Mouse (Mus musculus) left cerebral cortex, postnatal 10 days (tissue): ENCODE data around the gene Tfcp2. TPM values are rescaled to one million over a fixed set of nuclear protein-coding genes. Genes with fewer than 3 reads are reported as not detected.
"Not testable (repeated sequence)": the region's sequence is repeated elsewhere in the genome, so short reads cannot be mapped to it uniquely, and the experiment has no call there.

Source experiments
- DNase-seq, 2 experiments: peaks; one replicate each; pipeline ENCODE4 v3.0.0; 2021 to 2022; ENCODE audit warnings: low spot score in 2 of 2, mixed read lengths in 1 of 2; ENCODE audit errors: extremely low spot score in 1 of 2
- intact Hi-C: fragments of 180-260 bp; cut with DNase I; formaldehyde crosslinking; loops from one replicate; pipeline ENCODE4 v1.15.1; 2025
- total RNA-seq, 2 experiments: library from RNA; stranded (reverse); gene quantifications; 2 replicates each; pipeline ENCODE4 v1.2.3; 2021

The Tfcp2 gene
- total RNA-seq, 2 experiments from 2014 or later: 31.0 to 31.5 TPM

DNA sequence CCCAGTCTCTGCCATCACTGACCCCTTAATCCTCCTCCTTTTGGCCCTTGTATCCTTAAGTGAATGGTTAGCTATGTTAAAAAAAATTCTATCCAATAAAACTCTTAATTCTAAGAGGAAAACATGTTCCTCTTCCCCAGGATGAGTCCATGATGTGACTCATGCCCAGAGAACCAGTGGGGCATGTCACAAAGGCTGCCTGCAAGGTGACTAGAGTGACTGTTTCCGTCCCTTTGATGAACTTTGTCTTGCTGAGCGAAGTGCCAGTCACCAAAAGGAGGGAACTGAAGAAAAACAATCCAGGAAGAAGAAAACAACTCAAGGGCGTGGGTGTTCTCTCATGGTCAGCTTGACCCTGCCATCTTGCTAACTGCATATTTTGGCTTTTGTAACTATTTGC is 17.4 kb upstream of the Tfcp2 start:
- intact Hi-C loops: no loop called here
- DNase-seq: no peak

DNA sequence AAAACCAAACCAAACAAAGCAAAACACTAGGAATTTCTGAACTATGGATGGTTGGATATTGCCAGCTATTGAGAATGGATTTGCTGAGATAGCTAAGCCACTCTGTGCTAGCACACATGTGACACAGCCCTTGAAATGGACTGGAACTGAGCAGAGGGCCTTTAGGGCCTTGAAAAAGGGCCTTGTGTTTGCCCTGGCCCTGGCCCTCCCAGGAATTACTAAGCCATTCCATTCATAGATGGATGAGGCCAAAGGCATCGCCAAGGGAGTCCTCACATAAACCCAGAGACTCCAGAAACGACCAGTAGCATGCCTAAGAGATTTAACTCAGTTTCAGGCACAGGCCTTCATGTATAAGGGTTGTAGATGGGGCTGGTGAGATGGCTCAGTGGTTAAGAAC is 14.7 kb upstream of the Tfcp2 start:
- intact Hi-C loops: no loop called here
- DNase-seq: no peak

DNA sequence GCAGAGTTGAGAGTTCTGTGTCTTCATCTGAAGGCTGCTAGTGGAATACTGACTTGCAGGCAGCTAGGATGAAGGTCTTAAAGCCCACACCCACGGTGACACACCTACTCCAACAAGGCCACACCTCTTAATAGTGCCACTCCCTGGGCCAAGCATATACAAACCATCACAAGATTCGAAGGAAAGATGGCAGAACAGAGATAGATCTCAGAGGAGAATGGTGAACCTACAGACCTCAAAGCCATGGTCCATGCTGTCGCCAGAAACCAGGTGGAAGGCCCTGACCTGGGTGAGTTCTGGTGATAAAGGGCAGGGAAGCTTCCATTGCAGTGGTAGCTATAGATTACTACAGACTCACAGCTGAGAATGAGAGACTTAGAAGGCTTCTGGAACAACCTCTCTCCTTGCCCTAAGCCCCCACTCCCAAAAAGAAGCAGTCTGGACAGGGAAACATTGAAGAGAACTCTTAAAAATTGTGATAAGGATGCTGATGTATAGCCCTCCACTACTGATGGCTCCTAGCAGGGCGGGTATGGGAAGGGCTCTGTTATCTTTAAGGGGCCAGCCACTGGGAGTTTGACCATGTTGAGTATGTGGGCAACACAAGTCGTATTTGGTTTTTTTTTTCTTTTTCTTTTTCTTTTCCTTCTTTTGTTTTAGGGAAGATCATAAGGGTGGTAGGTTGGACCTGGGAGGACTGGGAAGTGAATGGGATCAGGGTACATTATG is 6.1 kb upstream of the Tfcp2 start:
- intact Hi-C loops: no loop called here
- no peak for DNase-seq

DNA sequence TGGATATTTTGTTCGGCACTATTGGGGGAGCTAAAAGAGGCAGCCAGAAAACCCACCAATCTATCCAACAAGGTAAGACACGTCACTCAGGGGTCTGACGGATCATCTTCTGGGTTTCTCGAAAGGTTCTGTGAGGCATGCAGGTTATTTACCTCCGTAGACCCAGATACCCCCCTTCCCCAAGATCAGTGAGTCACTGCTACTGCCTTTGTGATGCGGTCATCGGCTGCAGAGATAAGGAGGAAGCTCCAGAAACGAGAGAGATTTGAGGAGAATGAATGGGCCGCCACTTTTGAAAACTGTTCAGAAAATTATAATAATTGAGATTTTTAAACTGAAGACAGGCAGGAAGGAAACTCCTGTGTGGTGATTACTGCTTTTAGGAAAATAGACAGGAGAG is 4.6 kb upstream of the Tfcp2 start:
- intact Hi-C loops: no loop called here
- no peak for DNase-seq

DNA sequence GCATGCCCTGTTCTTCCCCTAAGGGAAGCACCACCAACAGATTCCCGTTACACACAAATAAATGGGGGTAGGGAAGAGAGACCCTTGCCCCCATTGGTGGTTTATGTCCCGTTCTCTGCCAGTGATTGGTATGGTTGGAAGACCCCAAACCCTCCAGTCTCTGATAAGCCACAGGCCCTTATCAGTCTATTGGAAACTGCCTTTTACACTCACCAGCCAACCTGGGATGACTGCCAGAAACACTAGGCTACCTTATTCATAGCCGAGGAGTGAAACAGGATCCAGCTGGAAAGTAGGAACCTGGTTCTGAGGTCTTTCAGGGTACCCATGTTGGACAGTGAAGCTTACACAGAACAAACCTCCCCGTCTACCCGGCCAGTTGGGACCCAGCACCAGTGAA is 4.2 kb upstream of the Tfcp2 start:
- no peak for DNase-seq
- intact Hi-C loops: no loop called here

DNA sequence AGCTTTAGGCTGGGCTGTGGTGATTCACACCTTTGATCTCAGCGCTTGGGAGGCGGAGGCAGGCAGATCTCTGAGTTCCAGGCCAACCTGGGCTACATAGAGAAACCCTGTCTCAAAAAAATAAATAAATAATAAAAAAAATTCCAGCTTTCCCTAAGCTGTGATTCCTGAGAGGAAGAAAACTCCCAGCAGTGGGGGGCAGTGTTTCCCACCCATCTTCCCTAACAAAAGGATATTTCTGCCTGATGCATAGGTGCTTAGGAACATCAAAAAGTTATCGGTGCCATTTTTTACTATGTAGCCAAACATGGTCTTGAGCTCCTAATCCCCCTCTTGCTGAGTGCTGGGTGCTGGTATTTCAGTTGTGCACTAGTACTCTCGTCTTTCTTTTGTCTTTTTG is 1.5 kb downstream of the Tfcp2 start:
- no peak for DNase-seq
- intact Hi-C loops: loop anchor here (5.0 kb wide), 2 partner anchors 47 to 62 kb away; partner anchors contain the start of gene Pou6f1

DNA sequence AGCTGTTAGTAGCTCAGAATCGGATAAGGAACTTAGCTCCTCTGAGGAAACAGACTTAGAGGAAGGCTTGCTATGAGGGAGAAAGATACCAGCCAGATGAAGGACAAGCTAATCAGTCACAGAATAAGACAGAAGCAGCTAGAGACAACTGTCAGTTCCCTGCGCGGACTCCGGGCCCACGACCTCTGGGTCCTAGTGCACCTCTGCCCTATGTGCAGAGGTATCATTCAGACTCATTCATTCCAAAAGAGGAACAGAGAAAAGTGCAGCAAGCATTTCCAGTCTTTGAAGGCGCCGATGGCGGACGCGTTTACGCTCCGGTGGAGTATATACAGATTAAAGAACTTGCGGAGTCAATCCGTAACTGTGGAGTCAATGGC is 8.2 kb downstream of the Tfcp2 start:
- DNase-seq, intact Hi-C loops: not testable (repeated sequence)

DNA sequence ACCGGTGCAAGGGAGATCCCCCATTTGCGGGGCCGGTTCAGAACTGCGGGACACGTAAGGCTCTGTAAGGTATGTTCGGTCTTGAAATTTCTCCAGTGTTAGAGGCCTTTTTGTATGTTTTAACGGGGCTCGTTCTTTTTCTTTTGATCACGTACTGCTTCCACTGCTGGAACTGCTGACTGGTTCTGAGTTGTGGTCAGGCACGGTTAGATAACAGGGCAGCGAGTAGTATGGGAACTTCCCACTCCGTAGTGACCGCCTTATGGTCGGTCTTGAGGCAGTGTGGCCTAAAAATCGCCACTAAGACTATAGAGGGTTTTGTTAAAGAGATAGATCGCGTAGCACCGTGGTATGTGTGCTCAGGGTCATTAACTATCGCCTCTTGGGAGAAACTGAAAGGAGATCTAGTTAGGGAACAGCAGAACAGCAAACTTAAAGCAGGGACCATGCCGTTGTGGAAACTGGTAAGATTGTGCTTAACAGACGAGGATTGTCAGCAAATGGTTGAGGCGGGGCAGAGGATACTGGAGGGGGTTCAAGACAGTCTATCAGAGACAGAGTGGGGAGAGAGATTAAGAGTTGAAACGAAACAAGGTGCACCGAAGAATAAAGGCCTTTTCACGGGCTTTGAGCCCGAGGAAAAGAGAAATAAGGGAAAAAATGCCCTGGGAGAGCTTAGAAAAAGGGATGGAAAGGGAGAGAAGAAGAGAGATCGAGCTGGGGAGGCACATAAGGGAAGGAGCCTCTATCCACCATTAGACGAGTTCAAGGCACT is 8.7 kb downstream of the Tfcp2 start:
- intact Hi-C loops, DNase-seq: not testable (repeated sequence)

DNA sequence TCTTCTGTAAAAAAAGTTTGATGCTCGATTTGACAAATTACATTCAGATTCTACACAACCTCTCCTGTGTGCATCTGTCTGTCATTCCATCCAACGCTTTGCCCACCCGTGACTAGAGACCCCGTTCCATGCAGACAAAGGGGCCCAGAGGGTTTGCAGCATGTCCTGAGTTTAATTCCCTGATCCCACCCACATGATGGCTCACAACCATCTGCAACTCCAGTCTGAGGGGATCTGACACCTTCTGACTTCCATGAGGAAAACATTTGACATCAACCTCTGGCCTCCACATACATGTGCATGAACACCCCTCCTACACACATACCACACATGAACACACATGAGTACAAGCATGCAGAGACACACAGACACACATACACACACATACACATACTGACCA is 10.4 kb downstream of the Tfcp2 start:
- intact Hi-C loops: no loop called here
- DNase-seq: no peak

DNA sequence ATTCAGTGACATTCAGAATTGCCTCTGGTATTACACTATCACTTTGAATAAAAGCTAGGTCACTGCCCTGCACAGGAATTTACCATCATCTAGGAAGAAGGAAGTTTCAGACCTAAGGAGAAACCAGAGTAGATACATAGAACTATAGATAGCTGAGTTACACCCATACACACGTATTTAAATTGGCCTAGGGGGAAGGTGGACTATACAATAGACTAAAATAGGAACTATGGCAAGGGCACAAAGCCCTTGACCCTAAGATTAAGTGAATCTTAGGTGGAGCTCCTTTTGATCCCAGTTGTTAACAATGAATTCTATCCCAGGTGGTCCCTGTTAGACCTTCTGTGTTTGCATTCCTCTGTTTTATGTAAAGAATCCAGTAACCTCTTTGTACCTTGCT is 10.8 kb downstream of the Tfcp2 start:
- intact Hi-C loops, DNase-seq: not testable (repeated sequence)

DNA sequence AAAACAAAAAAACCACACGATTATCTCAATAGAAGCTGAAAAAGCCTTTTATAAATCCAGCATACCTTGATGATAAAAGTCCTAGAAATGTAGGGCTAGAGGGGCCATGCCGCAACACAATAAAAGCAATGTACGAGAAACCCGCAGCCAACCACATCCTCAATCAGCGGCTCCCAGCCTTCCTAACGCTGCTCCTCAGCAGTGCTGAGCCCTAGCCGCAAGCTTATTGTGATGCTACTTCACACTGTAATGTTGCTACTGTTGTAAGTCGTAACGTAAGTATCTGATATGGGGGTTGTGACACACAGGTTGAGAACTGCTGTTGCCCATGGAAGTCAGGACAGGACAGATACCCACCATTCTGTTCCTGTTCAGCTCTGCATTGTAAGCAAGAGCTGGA is 12.4 kb downstream of the Tfcp2 start:
- no peak for DNase-seq
- intact Hi-C loops: no loop called here

DNA sequence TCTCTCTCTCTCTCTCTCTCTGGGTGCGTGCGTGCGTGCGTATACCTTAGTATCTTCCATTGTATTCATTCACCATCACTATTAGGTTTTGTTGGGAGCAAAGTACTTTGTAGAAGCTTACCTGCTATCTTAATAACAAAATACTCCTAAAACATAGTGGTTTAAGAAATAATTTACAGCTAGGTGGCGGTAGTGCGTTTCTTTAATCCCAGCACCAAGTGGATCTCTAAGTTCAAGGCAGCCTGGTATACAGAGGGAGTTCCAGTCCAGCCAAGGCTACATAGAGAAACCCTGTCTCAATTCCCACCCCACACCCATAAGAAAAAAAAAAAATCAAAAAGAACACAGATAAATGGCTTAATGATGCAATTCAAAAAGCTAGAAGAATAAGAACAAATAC is 13.9 kb downstream of the Tfcp2 start:
- peak in 1 of 2 experiments; percentile 24 for DNase-seq
- intact Hi-C loops: no loop called here

DNA sequence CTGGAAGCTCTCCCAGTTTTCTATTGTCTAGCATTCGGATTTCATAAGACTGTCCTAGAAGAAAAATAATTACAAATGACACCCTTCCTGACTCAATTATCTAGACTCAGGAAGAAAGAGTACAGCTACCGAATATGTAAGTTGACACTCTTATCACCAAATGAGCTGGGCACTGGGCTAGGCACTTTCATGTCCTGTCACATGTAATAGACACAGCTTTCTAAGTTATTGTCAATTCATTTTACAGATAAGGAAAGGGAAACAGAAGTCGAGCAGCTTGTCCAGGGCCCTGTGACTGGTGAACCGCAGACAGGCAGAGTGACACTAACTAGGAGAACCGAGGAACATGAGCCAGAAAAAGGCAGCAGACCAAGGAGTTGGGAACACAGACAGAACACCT is 23.9 kb downstream of the Tfcp2 start:
- DNase-seq: no peak
- intact Hi-C loops: loop anchor here (10.0 kb wide), 1 partner anchor 157 kb away; the partner anchor contains the start of gene Cela1

DNA sequence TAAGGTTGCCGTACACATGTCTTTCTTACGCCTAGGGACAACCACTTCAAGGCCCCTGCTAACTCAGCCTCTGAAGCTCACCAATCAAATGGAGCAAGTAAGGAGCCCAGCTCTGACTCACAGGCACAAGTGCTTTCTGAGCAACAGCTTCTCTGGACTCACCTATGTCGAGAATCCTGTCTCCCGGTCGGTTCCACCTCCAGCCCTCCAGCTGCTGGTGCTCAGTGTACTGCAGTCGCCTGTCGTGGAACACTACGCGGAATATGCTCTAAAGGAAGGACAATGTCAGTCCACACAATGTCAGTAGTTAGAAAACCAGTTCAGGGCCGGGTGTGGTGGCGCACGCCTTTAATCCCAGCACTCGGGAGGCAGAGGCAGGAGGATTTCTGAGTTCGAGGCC is 26.4 kb downstream of the Tfcp2 start:
- intact Hi-C loops: loop anchor here (10.0 kb wide), 1 partner anchor 159 kb away; the partner anchor contains the start of gene Cela1
- no peak for DNase-seq

DNA sequence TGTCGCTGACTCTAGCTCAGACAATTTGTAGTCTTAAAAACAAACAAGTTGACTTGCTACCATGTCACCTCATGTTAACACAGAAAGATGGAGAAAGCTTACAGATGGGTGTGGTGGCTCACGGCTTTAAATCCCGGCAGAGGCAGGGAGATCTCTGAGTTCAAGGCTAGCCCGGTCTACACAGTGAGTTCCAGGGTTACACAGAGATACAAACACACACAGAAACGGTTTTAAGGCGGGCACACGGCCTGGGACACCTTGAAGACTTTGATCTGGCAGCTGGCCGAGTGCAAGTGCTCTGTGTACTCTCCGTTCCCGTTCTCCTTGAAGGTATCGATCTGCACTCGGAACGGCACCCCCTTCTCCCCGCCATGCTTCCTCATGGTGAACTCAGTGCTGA is 31.5 kb downstream of the Tfcp2 start:
- DNase-seq: no peak
- intact Hi-C loops: loop anchor here (10.0 kb wide), 1 partner anchor 164 kb away; the partner anchor contains the start of gene Cela1

DNA sequence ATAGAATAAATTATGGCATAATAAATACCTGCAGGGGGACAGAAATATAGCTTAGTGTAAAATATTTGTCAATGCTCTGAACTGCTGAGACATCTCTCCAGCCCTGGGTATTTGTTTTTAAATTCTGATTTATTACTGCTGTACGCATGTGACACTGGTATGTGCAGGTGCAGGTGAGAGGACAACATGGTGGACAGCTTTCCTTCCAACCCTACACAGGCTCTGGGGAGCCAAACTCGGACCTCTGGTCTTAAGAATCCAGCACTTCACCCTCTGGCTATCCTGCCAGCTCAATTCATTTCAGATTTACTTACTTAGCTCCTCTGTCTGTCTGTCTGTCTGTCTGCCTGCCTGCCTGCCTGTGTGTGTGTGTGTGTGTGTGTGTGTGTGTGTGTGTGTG is 36.7 kb downstream of the Tfcp2 start:
- intact Hi-C loops: no loop called here
- no peak for DNase-seq

DNA sequence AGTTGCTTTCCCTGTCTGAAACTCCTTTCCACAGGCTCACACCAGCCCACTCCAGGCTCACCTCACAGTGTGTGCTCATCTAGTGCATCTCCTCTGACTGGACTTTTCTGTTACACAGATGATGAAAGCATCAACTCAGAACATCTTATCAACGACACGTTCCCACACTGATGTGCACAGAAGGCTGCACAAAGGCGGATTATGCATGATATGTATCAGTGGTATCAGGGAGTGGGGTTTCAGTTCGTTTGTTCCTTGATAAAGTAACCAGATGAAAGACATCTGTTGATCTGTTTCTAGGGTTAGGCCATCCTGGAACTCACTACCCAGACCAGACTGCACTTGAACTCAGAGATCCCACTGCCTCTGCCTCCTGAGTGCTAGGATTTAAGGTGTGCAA is 38.4 kb downstream of the Tfcp2 start:
- intact Hi-C loops: no loop called here
- no peak for DNase-seq

DNA sequence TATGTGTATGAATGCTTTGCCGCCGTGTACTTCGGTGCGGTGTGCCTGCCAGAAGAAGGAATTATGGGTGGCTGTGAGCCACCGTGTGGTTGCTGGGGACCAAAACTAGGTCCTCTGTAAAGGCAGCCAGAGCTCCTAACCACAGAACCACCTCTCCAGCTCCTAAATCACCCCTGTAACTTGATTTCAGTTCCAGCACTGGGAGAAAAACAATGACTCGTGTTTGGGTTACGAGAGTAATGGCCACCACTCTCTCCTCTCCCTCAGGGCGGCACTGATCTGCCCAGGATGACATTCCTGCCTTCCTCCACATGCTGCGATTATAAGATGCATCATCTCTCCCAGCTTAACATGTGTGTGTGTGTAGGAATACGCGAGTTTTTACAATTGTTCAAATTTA is 41.7 kb downstream of the Tfcp2 start:
- DNase-seq: no peak
- intact Hi-C loops: no loop called here

DNA sequence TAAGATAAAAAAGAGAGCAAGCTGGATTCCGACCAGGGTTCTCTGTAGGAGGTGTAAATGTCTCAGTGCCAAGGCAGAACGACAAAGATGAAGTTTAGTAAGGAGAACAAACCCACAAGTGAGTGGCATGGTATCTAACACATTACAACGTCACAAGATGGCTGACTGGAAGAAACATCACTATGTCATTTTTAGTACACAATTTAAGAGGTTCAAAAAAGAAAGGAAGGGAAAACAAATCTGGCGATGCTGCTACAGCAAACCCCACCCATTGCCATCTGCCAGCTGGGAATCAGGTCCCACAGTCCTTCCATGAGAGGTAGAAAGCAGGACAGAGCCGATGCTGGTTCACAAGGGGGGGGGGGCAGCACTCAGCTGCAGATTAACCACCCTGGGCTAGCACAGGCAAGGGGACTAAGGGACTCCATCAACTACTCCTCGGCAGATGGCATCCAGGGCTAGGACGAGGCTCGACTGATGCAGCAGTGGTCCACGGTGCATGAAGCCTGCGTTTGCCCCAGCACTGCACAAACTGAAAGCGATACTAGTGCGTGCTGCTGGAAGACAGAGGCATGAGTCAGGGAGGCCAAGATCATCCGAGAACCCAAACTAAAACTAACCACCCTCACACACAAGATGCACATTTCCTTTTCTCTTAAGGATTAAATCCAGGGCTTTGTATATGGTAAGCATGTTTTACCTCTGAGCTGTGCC is 43.2 kb downstream of the Tfcp2 start:
- no peak for DNase-seq
- intact Hi-C loops: no loop called here

DNA sequence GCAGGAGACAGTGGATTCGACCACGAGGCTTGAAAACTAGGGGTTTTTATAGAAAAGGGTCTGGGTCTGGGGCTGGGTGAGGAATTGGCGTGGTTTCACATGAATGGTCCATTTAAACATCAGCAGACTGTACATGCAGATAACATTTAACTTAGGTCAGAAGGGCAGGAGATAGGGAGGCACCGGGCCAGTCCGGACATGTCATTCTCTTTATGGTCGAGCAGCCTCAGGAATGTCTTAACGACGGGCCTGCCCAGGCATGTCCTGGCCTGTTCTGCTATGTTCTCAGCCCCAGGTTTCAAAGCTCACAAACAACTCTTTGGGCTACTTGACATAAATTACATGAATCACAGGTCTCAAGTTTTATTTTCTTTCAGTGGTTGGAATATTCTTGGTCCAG is 52.3 kb downstream of the Tfcp2 start:
- DNase-seq, intact Hi-C loops: not testable (repeated sequence)
